Mouse (Mus musculus) CH12.LX (cell line): ENCODE measurements around the gene Tnni3. TPM values are rescaled to one million over a fixed set of nuclear protein-coding genes. Genes with fewer than 3 reads are reported as not detected.
A peak's percentile ranks its signal among the peaks of the same experiment; 100 is the strongest.
"Not testable (repeated sequence)": the region's sequence is repeated elsewhere in the genome, so short reads cannot be mapped to it uniquely, and the experiment has no call there.

Source experiments
- DNase-seq: peaks from one replicate; pipeline ENCODE4 v3.0.0-alpha.2; 2013; ENCODE audit errors: extremely low read depth
- H3K27ac ChIP-seq: 2 replicates; pipeline ENCODE4 v1.5.1; 2012; ENCODE audit warnings: low read depth, mild to moderate bottlenecking, control low read depth, moderate library complexity; ENCODE audit not compliant: insufficient read depth
- H3K27me3 ChIP-seq: replicated peaks from 2 replicates; pipeline ENCODE3; 2012; ENCODE audit warnings: inconsistent platforms
- H3K36me3 ChIP-seq, 2 experiments: replicated peaks in 1 of 2; 2 replicates each; pipeline versions ENCODE3 to v1.6.1; 2012; ENCODE audit warnings: inconsistent platforms in 1 of 2, low read length in 1 of 2, mild to moderate bottlenecking in 1 of 2, mixed read lengths in 1 of 2, moderate library complexity in 1 of 2; ENCODE audit not compliant: control insufficient read depth in 1 of 2, insufficient read depth in 1 of 2
- H3K4me1 ChIP-seq, 2 experiments: 2 replicates each; pipeline ENCODE4 v1.6.1; 2012; ENCODE audit warnings: inconsistent platforms in 1 of 2, moderate library complexity in 1 of 2; ENCODE audit not compliant: insufficient read depth in 2 of 2, control insufficient read depth in 1 of 2
- H3K4me2 ChIP-seq: 2 replicates; pipeline ENCODE4 v1.6.1; 2012; ENCODE audit warnings: low read depth, mild to moderate bottlenecking, control low read depth; ENCODE audit not compliant: poor library complexity, insufficient read depth, severe bottlenecking
- H3K4me3 ChIP-seq, 3 experiments: fragments of 150-350 bp in 1 of 3; sonication (generic) in 1 of 3; replicated peaks in 1 of 3; 2 replicates each; pipeline versions ENCODE3 to v1.5.1; 2011 to 2012; ENCODE audit warnings: low read depth in 2 of 3, low read length in 2 of 3, mild to moderate bottlenecking in 2 of 3, moderate library complexity in 2 of 3, control low read depth in 1 of 3, improper control_type of control experiment in 1 of 3, inconsistent platforms in 1 of 3, mixed read lengths in 1 of 3; ENCODE audit not compliant: poor library complexity in 1 of 3
- H3K79me2 ChIP-seq: replicated peaks from 2 replicates; pipeline ENCODE4 v1.6.1; 2012; ENCODE audit warnings: mild to moderate bottlenecking, moderate library complexity; ENCODE audit not compliant: control insufficient read depth, poor library complexity, insufficient read depth, severe bottlenecking; ENCODE audit errors: extremely low read depth
- H3K9ac ChIP-seq: 2 replicates; pipeline ENCODE4 v1.6.1; 2012; ENCODE audit warnings: low read depth, mild to moderate bottlenecking, control low read depth, moderate library complexity; ENCODE audit not compliant: insufficient read depth
- H3K9me3 ChIP-seq: replicated peaks from 2 replicates; pipeline ENCODE3; 2012; ENCODE audit warnings: low read length, inconsistent platforms, mixed read lengths
- CTCF ChIP-seq, 2 experiments: IDR thresholded peaks in 1 of 2; conservative IDR thresholded peaks in 1 of 2; 2 replicates each; pipeline ENCODE4 v1.5.1; 2011 to 2012; ENCODE audit warnings: low read depth in 2 of 2, low read length in 2 of 2, improper control_type of control experiment in 1 of 2, inconsistent platforms in 1 of 2, mild to moderate bottlenecking in 1 of 2, moderate library complexity in 1 of 2
- E2F4 ChIP-seq: IDR thresholded peaks from 2 replicates; pipeline ENCODE4 v1.6.1; 2011; ENCODE audit warnings: low read depth, low read length, improper control_type of control experiment; ENCODE audit not compliant: insufficient replicate concordance
- ETS1 ChIP-seq: conservative IDR thresholded peaks from 2 replicates; pipeline ENCODE4 v1.6.1; 2012; ENCODE audit warnings: low read depth, mild to moderate bottlenecking, inconsistent platforms, low read length, improper control_type of control experiment, moderate library complexity
- MAX ChIP-seq: IDR thresholded peaks from 2 replicates; pipeline ENCODE4 v1.6.1; 2011; ENCODE audit warnings: low read length, improper control_type of control experiment
- NELFE ChIP-seq: IDR thresholded peaks from 2 replicates; pipeline ENCODE4 v1.6.1; 2011; ENCODE audit warnings: low read depth, low read length, improper control_type of control experiment
- NRF1 ChIP-seq: IDR thresholded peaks from 2 replicates; pipeline ENCODE4 v1.6.1; 2014; ENCODE audit warnings: low read depth, mild to moderate bottlenecking, inconsistent platforms, low read length, improper control_type of control experiment, moderate library complexity
- RAD21 ChIP-seq: IDR thresholded peaks from 2 replicates; pipeline ENCODE4 v1.6.1; 2011; ENCODE audit warnings: low read depth, mild to moderate bottlenecking, low read length, improper control_type of control experiment, moderate library complexity
- SMC3 ChIP-seq: IDR thresholded peaks from 2 replicates; pipeline ENCODE4 v1.6.1; 2011; ENCODE audit warnings: low read depth, low read length, improper control_type of control experiment
- ZNF384 ChIP-seq: IDR thresholded peaks from 2 replicates; pipeline ENCODE4 v1.6.1; 2012; ENCODE audit warnings: low read depth, low read length, improper control_type of control experiment, inconsistent platforms
- dilution Hi-C: fragments of 300-500 bp; cut with MboI; formaldehyde crosslinking; loops from 2 replicates; pipeline ENCODE4 v1.14.3; 2020; ENCODE audit warnings: low sequenced_read_pairs; ENCODE audit not compliant: extremely low pct_unique_long_range_greater_than_20kb, extremely low pct_ligation_motif_present
- in situ Hi-C: fragments of 300-500 bp; cut with MboI; formaldehyde crosslinking; loops from 3 replicates; pipeline ENCODE4 v1.14.3; 2019; ENCODE audit warnings: low sequenced_read_pairs, low pct_ligation_motif_present, low pct_unique_long_range_greater_than_20kb, mixed read lengths
- polyA plus RNA-seq: library from polyadenylated mRNA; unstranded; fragments of >175 nt; gene quantifications from 2 replicates; pipeline ENCODE4 v1.2.1, GENCODE M21; 2012; ENCODE audit warnings: low read depth; ENCODE audit not compliant: insufficient read length
- total RNA-seq, 2 experiments: library from RNA; depleted of rRNA; stranded (reverse); fragments of 300-350 nt in 1 of 2; fragments of >200 nt in 1 of 2; gene quantifications; 2 replicates each; pipeline ENCODE4 v1.2.3; 2012 to 2014

Gene Tnni3
- 0.51 and 0.59 TPM in 2 replicates for total RNA-seq (2012; rRNA removed)
- 0.64 TPM in 1 of 2 replicates, not detected in the other for total RNA-seq (2014; rRNA removed)
- 1.6 and 2.0 TPM in 2 replicates for polyA plus RNA-seq

DNA sequence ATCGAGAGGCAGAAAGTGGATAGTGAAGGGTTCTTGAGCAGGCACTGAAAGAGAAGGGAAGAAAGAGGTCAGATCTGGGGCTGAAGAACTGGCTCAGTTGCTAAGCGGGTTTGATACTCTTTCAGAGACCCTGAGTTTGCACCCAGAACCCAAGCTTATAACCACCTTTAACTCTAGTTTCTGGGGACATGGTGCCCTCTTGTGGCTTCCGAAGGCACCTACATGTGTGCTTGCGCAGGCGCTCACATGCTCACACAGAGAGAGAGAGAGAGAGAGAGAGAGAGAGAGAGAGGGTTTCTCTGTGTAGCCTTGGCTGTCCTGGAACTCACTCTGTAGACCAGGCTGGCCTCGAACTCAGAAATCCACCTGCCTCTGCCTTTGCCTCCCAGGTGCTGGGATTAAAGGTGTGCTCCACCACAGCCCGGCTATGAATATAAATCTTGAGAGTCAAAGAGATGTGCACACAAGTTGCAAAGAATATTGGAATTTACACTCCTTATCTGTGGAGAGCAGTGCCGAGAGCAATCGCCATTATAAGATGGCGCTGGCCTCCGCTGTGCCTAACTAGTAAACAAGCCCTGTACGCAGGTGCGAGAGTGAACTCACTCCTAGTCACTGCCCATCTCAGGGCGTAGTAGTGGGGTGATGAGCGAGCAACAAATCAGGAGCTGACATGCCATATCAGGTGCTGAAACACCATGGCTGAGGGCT is at the start of gene Tnni3:
TSS of gene Tnni3 (minus strand) at position 18 of the 711 bp plus-strand sequence.
- TF ChIP-seq NRF1 (peak; percentile 27; the same call in 1 of the 2 replicates), RAD21 (peak; percentile 71), CTCF (conservative IDR thresholded peaks at IDR 0.05 in 1 of 2, IDR thresholded peaks at IDR 0.05 in 1 of 2; ENCODE audit: low read depth in 2 of 2, low read length in 2 of 2) (peak; percentile 34 to 71; a peak in 2 of 4 replicates), SMC3 (peak; percentile 42)
- dilution Hi-C loops, H3K36me3 ChIP-seq, H3K79me2 ChIP-seq, H3K9me3 ChIP-seq, H3K27me3 ChIP-seq, H3K4me3 ChIP-seq, H3K27ac ChIP-seq, in situ Hi-C loops, H3K4me2 ChIP-seq, H3K9ac ChIP-seq: not testable (repeated sequence)
- DNase-seq: peak; percentile 61
- peaks cover 7 to 12% of the 10 kb centered on the region in 2 experiments for H3K4me1 ChIP-seq

DNA sequence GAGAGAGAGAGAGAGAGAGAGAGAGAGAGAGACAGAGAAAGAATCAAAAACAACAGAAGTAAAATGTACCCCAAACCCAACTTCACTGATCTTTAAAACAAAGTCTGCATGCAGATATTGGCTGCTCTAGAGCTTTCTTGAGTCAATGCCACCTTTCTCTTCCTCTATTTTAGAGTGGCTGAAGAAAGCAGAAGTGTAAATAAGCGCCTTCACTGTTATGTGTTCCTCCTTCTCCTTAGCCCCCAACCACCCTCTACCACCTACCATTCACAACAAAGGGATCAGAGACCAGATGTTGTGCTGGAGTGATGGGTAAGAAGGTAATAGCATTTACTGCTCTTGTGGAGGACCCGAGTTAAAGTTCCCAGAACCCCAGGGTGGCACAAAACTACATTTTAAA is 48.3 kb upstream of the Tnni3 start:
- in situ Hi-C loops, H3K4me3 ChIP-seq, H3K9ac ChIP-seq, dilution Hi-C loops, H3K9me3 ChIP-seq, DNase-seq, H3K4me1 ChIP-seq, H3K27ac ChIP-seq, H3K79me2 ChIP-seq, H3K4me2 ChIP-seq, H3K36me3 ChIP-seq, H3K27me3 ChIP-seq: not testable (repeated sequence)

DNA sequence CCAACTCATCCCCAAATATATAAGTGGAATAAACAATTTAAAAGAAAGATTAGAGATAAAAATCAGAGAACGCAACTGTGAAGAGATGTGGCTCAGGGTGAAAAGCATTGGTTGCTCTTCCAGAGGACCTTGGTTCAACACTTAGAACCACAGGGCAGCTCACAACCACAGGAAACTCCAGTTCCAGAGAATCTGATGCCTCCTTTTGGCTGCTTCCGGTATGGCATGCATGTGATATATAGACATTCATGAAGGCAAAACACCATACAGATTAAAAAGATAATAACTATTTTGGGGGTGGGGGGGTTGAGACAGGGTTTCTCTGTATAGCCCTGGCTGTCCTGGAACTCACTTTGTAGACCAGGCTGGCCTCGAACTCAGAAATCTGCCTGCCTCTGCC is 38.6 kb upstream of the Tnni3 start:
- dilution Hi-C loops (no loop called here), in situ Hi-C loops (loop anchor here (10.0 kb wide), 2 partner anchors 62 to 382 kb away; no protein-coding TSS in a partner anchor)
- no peaks in the 10 kb centered on the region for H3K79me2 ChIP-seq
- H3K27ac ChIP-seq: no peak overlapping the region
- H3K27me3 ChIP-seq: peaks cover 2% of the 10 kb centered on the region
- H3K9ac ChIP-seq: no peak overlapping the region
- no peak overlapping the region for H3K4me3 ChIP-seq
- H3K36me3 ChIP-seq: no peaks in the 10 kb centered on the region
- H3K4me1 ChIP-seq: no peaks in the 10 kb centered on the region
- no peaks in the 10 kb centered on the region for H3K9me3 ChIP-seq
- DNase-seq: no peak
- TF ChIP-seq ETS1 (no peak), CTCF (conservative IDR thresholded peaks at IDR 0.05 in 1 of 2, IDR thresholded peaks at IDR 0.05 in 1 of 2; ENCODE audit: low read depth in 2 of 2, low read length in 2 of 2) (peak in 1 of 2 experiments; percentile 31; a peak in 3 of 4 replicates), MAX (no peak), E2F4 (no peak), SMC3 (no peak), ZNF384 (no peak), NELFE (no peak)
- no peak overlapping the region for H3K4me2 ChIP-seq
